Mouse (Mus musculus): Measurements from ENCODE around the gene Fpr-rs6. TPM values are rescaled to one million over a fixed set of nuclear protein-coding genes. Genes with fewer than 3 reads are reported as not detected.

Gene Fpr-rs6
- not detected in 2 replicates for polyA plus RNA-seq (2014; fragmentation: Nextera tagmentation; extraction: Ambion mirVana)

- Histone ChIP-seq H3K36me3 (ENCODE audit: control insufficient read depth, insufficient read depth, low read length) (no peaks in the 10 kb centered on the region), H3K4me3 (ENCODE audit: control insufficient read depth in 1 of 2, insufficient read depth in 1 of 2, low read depth in 1 of 2, low read length in 2 of 2) (no peak within 1 kb of the TSS), H3K9ac (ENCODE audit: low read length) (no peak within 1 kb of the TSS), H3K27me3 (ENCODE audit: control insufficient read depth, insufficient read depth, low read length) (no peaks in the 10 kb centered on the region), H3K4me2 (ENCODE audit: low read length) (no peak within 1 kb of the TSS), H3K4me1 (ENCODE audit: control insufficient read depth in 2 of 2, insufficient read depth in 2 of 2, low read length in 2 of 2) (no peaks in the 10 kb centered on the region), H3K27ac (replicated peaks in 1 of 2; ENCODE audit: control insufficient read depth in 1 of 2, insufficient read depth in 1 of 2, low read depth in 2 of 2, low read length in 2 of 2) (no peak within 1 kb of the TSS), H3K9me3 (ENCODE audit: control insufficient read depth, low read length) (peaks cover 10% of the 10 kb centered on the region)
- ATAC-seq (ENCODE audit: insufficient number of reproducible peaks, insufficient read depth, low FRiP score, low read depth): no peak
Measured at GRCm38 (mm10) chr17:20182997-20183396, at the start of gene Fpr-rs6. Gene Fpr-rs6 (minus strand): TSS chr17:20183097.

Other genes starting within 250 kb of the Fpr-rs6 start
- gene Vmn2r104, start 134.8 kb downstream of the Fpr-rs6 start, polyA plus RNA-seq (2014; fragmentation: Nextera tagmentation; extraction: Ambion mirVana): not detected in 2 replicates
- gene Fpr-rs7, start 68.9 kb downstream of the Fpr-rs6 start, polyA plus RNA-seq (2014; fragmentation: Nextera tagmentation; extraction: Ambion mirVana): not detected in 2 replicates
- gene Vmn2r105, start 52.0 kb upstream of the Fpr-rs6 start, polyA plus RNA-seq (2014; fragmentation: Nextera tagmentation; extraction: Ambion mirVana): not detected in 2 replicates
- not detected in 2 replicates for gene Vmn2r106, start 102.5 kb upstream of the Fpr-rs6 start, polyA plus RNA-seq (2014; fragmentation: Nextera tagmentation; extraction: Ambion mirVana)
- gene Vmn2r107, start 162.1 kb upstream of the Fpr-rs6 start, polyA plus RNA-seq (2014; fragmentation: Nextera tagmentation; extraction: Ambion mirVana): not detected in 2 replicates
- not detected in 2 replicates for gene Vmn1r224, start 231.0 kb upstream of the Fpr-rs6 start, polyA plus RNA-seq (2014; fragmentation: Nextera tagmentation; extraction: Ambion mirVana)